Mouse (Mus musculus) cerebellum, adult 8-10 months (tissue): ENCODE measurements around the gene Dbnl.
"Not testable (repeated sequence)": the region's sequence is repeated elsewhere in the genome, so short reads cannot be mapped to it uniquely, and the experiment has no call there.

Experiments used
- DNase-seq: peaks from one replicate; pipeline ENCODE4 v3.0.0; 2022

Gene Dbnl

GRCm38 (mm10) chr11:5796939-5797338 lies 8.7 kb downstream of the Dbnl start:
- no peak for DNase-seq

GRCm38 (mm10) chr11:5797371-5797770 lies 9.1 kb downstream of the Dbnl start:
- no peak for DNase-seq

GRCm38 (mm10) chr11:5797928-5798327 lies 9.6 kb downstream of the Dbnl start:
- no peak for DNase-seq

- DNase-seq, result no peak
Measured at GRCm38 (mm10) chr11:5799621-5800490, 11.6 kb downstream of the Dbnl start.

GRCm38 (mm10) chr11:5801511-5801910 lies 13.2 kb downstream of the Dbnl start:
- no peak for DNase-seq

- DNase-seq, result no peak
Measured at GRCm38 (mm10) chr11:5802005-5802404, 13.7 kb downstream of the Dbnl start.

GRCm38 (mm10) chr11:5802457-5803217 lies 14.3 kb downstream of the Dbnl start:
- DNase-seq, result no peak

- no peak for DNase-seq
Measured at GRCm38 (mm10) chr11:5803551-5803981, 15.3 kb downstream of the Dbnl start, which contains the start of gene Pgam2. Gene Pgam2, minus strand, starts transcription at chr11:5803733.

GRCm38 (mm10) chr11:5804174-5804573 lies 15.9 kb downstream of the Dbnl start:
- no peak for DNase-seq

GRCm38 (mm10) chr11:5805711-5806110 lies 17.4 kb downstream of the Dbnl start:
- no peak for DNase-seq

- no peak for DNase-seq
Measured at GRCm38 (mm10) chr11:5807956-5808355, 19.7 kb downstream of the Dbnl start.

- DNase-seq, result not testable (repeated sequence)
Measured at GRCm38 (mm10) chr11:5809487-5809886, 21.2 kb downstream of the Dbnl start.

GRCm38 (mm10) chr11:5813381-5813780 lies 25.1 kb downstream of the Dbnl start:
- DNase-seq, result no peak

- no peak for DNase-seq
Measured at GRCm38 (mm10) chr11:5819223-5819622, 30.9 kb downstream of the Dbnl start.

GRCm38 (mm10) chr11:5825432-5825831 lies 37.1 kb downstream of the Dbnl start:
- no peak for DNase-seq

- no peak for DNase-seq
Measured at GRCm38 (mm10) chr11:5827931-5828330, 39.6 kb downstream of the Dbnl start.

- no peak for DNase-seq
Measured at GRCm38 (mm10) chr11:5828509-5829191, 40.4 kb downstream of the Dbnl start.

- DNase-seq, result no peak
Measured at GRCm38 (mm10) chr11:5829327-5829726, 41.0 kb downstream of the Dbnl start.

GRCm38 (mm10) chr11:5834506-5834905 lies 46.2 kb downstream of the Dbnl start:
- no peak for DNase-seq

- no peak for DNase-seq
Measured at GRCm38 (mm10) chr11:5835057-5835456, 46.8 kb downstream of the Dbnl start.

GRCm38 (mm10) chr11:5836126-5836525 lies 47.8 kb downstream of the Dbnl start:
- peak; percentile 18 for DNase-seq

- DNase-seq, result peak; percentile 93
Measured at GRCm38 (mm10) chr11:5837251-5838246, 49.3 kb downstream of the Dbnl start, which contains the start of gene Polm. Gene Polm, minus strand, starts transcription at chr11:5838016.
